Mouse (Mus musculus): Measurements from ENCODE around the gene Akap4. TPM values are rescaled to one million over a fixed set of nuclear protein-coding genes. Genes with fewer than 3 reads are reported as not detected.

Gene Akap4
- not detected in 2 replicates for polyA plus RNA-seq (2016; fragmentation: Nextera tagmentation; extraction: Ambion mirVana)

- no peak within 1 kb of the TSS for H3K9ac ChIP-seq
- no peaks in the 10 kb centered on the region for H3K4me1 ChIP-seq
- WGBS: 94% methylated on average over 1 of the region's 1 CpGs
- no peak for ATAC-seq (ENCODE audit: insufficient number of reproducible peaks, insufficient read depth, low FRiP score, low TSS enrichment)
- H3K27ac ChIP-seq: no peak within 1 kb of the TSS
- no peaks in the 10 kb centered on the region for H3K9me3 ChIP-seq
- no peak within 1 kb of the TSS for H3K4me3 ChIP-seq
- no peaks in the 10 kb centered on the region for H3K36me3 ChIP-seq
- no peak within 1 kb of the TSS for H3K4me2 ChIP-seq (replicated peaks)
- H3K27me3 ChIP-seq: no peaks in the 10 kb centered on the region
Measured at GRCm38 (mm10) chrX:7067219-7067618, at the start of gene Akap4. Akap4 (plus strand) TSS chrX:7067519.

GRCm38 (mm10) chrX:7041519-7041918 is 25.8 kb upstream of the Akap4 start, which contains the start of gene Ccnb3:
Ccnb3 (minus strand) TSS chrX:7041619.
- Histone ChIP-seq H3K27me3 (no peaks in the 10 kb centered on the region), H3K4me1 (no peaks in the 10 kb centered on the region), H3K36me3 (no peaks in the 10 kb centered on the region), H3K27ac (no peak within 1 kb of the TSS), H3K4me2 (replicated peaks) (no peak within 1 kb of the TSS), H3K9me3 (no peaks in the 10 kb centered on the region), H3K4me3 (no peak within 1 kb of the TSS), H3K9ac (no peak within 1 kb of the TSS)
- ATAC-seq (ENCODE audit: insufficient number of reproducible peaks, insufficient read depth, low FRiP score, low TSS enrichment): no peak
- WGBS: 94% methylated on average over 19 of the region's 19 CpGs

- H3K4me3 ChIP-seq: no peak overlapping the region
- ATAC-seq (ENCODE audit: insufficient number of reproducible peaks, insufficient read depth, low FRiP score, low TSS enrichment): no peak
Measured at GRCm38 (mm10) chrX:7057056-7057455, 10.3 kb upstream of the Akap4 start.

GRCm38 (mm10) chrX:7057634-7058033 is 9.7 kb upstream of the Akap4 start:
- H3K36me3 ChIP-seq: no peaks in the 10 kb centered on the region
- H3K4me1 ChIP-seq: no peaks in the 10 kb centered on the region
- H3K9me3 ChIP-seq: no peaks in the 10 kb centered on the region
- no peak overlapping the region for H3K4me2 ChIP-seq (replicated peaks)
- H3K9ac ChIP-seq: no peak overlapping the region
- ATAC-seq (ENCODE audit: insufficient number of reproducible peaks, insufficient read depth, low FRiP score, low TSS enrichment): no peak
- no peak overlapping the region for H3K27ac ChIP-seq
- no peaks in the 10 kb centered on the region for H3K27me3 ChIP-seq
- 78% methylated on average over 2 of the region's 2 CpGs for WGBS
- H3K4me3 ChIP-seq: no peak overlapping the region

More at GRCm38 (mm10) chrX:7057056-7057455, 10.3 kb upstream of the Akap4 start:
- H3K27me3 ChIP-seq: no peaks in the 10 kb centered on the region
- H3K9ac ChIP-seq: no peak overlapping the region
- H3K4me2 ChIP-seq (replicated peaks): no peak overlapping the region
- H3K9me3 ChIP-seq: no peaks in the 10 kb centered on the region
- H3K4me1 ChIP-seq: no peaks in the 10 kb centered on the region
- H3K27ac ChIP-seq: no peak overlapping the region
- H3K36me3 ChIP-seq: no peaks in the 10 kb centered on the region

GRCm38 (mm10) chrX:7064109-7064508 is 3.2 kb upstream of the Akap4 start:
- no peak for ATAC-seq (ENCODE audit: insufficient number of reproducible peaks, insufficient read depth, low FRiP score, low TSS enrichment)
- no peaks in the 10 kb centered on the region for H3K9me3 ChIP-seq
- no peaks in the 10 kb centered on the region for H3K27me3 ChIP-seq
- no peaks in the 10 kb centered on the region for H3K4me1 ChIP-seq
- H3K4me2 ChIP-seq (replicated peaks): no peak overlapping the region
- H3K4me3 ChIP-seq: no peak overlapping the region
- H3K36me3 ChIP-seq: no peaks in the 10 kb centered on the region
- H3K9ac ChIP-seq: no peak overlapping the region
- no peak overlapping the region for H3K27ac ChIP-seq

GRCm38 (mm10) chrX:7068002-7068401 is 683 bp downstream of the Akap4 start:
- no peak overlapping the region for H3K9ac ChIP-seq
- H3K36me3 ChIP-seq: no peaks in the 10 kb centered on the region
- H3K4me2 ChIP-seq (replicated peaks): no peak overlapping the region
- H3K4me1 ChIP-seq: no peaks in the 10 kb centered on the region
- 83% methylated on average over 2 of the region's 2 CpGs for WGBS
- H3K4me3 ChIP-seq: no peak overlapping the region
- H3K9me3 ChIP-seq: no peaks in the 10 kb centered on the region
- no peak for ATAC-seq (ENCODE audit: insufficient number of reproducible peaks, insufficient read depth, low FRiP score, low TSS enrichment)
- H3K27ac ChIP-seq: no peak overlapping the region
- H3K27me3 ChIP-seq: no peaks in the 10 kb centered on the region

GRCm38 (mm10) chrX:7079820-7080429 is 12.6 kb downstream of the Akap4 start:
- Histone ChIP-seq H3K27ac (no peak overlapping the region), H3K4me1 (no peaks in the 10 kb centered on the region), H3K4me3 (no peak overlapping the region), H3K9me3 (no peaks in the 10 kb centered on the region), H3K9ac (no peak overlapping the region), H3K27me3 (no peaks in the 10 kb centered on the region), H3K36me3 (no peaks in the 10 kb centered on the region), H3K4me2 (replicated peaks) (no peak overlapping the region)
- 48% methylated on average over 6 of the region's 6 CpGs for WGBS
- 0 out of 2 replicates have a peak, but pooled peaks have one; percentile 41 for ATAC-seq (ENCODE audit: insufficient number of reproducible peaks, insufficient read depth, low FRiP score, low TSS enrichment)

- no peaks in the 10 kb centered on the region for H3K9me3 ChIP-seq
- no peaks in the 10 kb centered on the region for H3K4me1 ChIP-seq
- H3K9ac ChIP-seq: no peak overlapping the region
- no peak for ATAC-seq (ENCODE audit: insufficient number of reproducible peaks, insufficient read depth, low FRiP score, low TSS enrichment)
- H3K4me3 ChIP-seq: no peak overlapping the region
- 85% methylated on average over 1 of the region's 1 CpGs for WGBS
- no peaks in the 10 kb centered on the region for H3K36me3 ChIP-seq
- no peaks in the 10 kb centered on the region for H3K27me3 ChIP-seq
- H3K27ac ChIP-seq: no peak overlapping the region
- H3K4me2 ChIP-seq (replicated peaks): no peak overlapping the region
Measured at GRCm38 (mm10) chrX:7085878-7086277, 18.6 kb downstream of the Akap4 start.

- no peaks in the 10 kb centered on the region for H3K9me3 ChIP-seq
- H3K9ac ChIP-seq: no peak overlapping the region
- H3K4me3 ChIP-seq: no peak overlapping the region
- H3K4me1 ChIP-seq: no peaks in the 10 kb centered on the region
- no peaks in the 10 kb centered on the region for H3K27me3 ChIP-seq
- H3K36me3 ChIP-seq: no peaks in the 10 kb centered on the region
- no peak overlapping the region for H3K27ac ChIP-seq
- no peak for ATAC-seq (ENCODE audit: insufficient number of reproducible peaks, insufficient read depth, low FRiP score, low TSS enrichment)
- H3K4me2 ChIP-seq (replicated peaks): no peak overlapping the region
Measured at GRCm38 (mm10) chrX:7090323-7090722, 23.0 kb downstream of the Akap4 start.

GRCm38 (mm10) chrX:7102280-7102679 is 35.0 kb downstream of the Akap4 start:
- H3K27ac ChIP-seq: no peak overlapping the region

GRCm38 (mm10) chrX:7114885-7115284 is 47.6 kb downstream of the Akap4 start:
- Histone ChIP-seq H3K9ac (no peak overlapping the region), H3K36me3 (no peaks in the 10 kb centered on the region), H3K4me2 (replicated peaks) (no peak overlapping the region), H3K27ac (no peak overlapping the region), H3K4me1 (no peaks in the 10 kb centered on the region), H3K9me3 (no peaks in the 10 kb centered on the region), H3K4me3 (no peak overlapping the region), H3K27me3 (no peaks in the 10 kb centered on the region)
- no peak for ATAC-seq (ENCODE audit: insufficient number of reproducible peaks, insufficient read depth, low FRiP score, low TSS enrichment)
- WGBS: 85% methylated on average over 3 of the region's 3 CpGs

More at GRCm38 (mm10) chrX:7102280-7102679, 35.0 kb downstream of the Akap4 start:
- Histone ChIP-seq H3K27me3 (no peaks in the 10 kb centered on the region), H3K4me2 (replicated peaks) (no peak overlapping the region), H3K4me3 (no peak overlapping the region), H3K36me3 (no peaks in the 10 kb centered on the region), H3K9ac (no peak overlapping the region), H3K9me3 (no peaks in the 10 kb centered on the region), H3K4me1 (no peaks in the 10 kb centered on the region)
- ATAC-seq (ENCODE audit: insufficient number of reproducible peaks, insufficient read depth, low FRiP score, low TSS enrichment): no peak

GRCm38 (mm10) chrX:7121618-7122280 is 54.4 kb downstream of the Akap4 start:
- Histone ChIP-seq H3K4me2 (replicated peaks) (no peak overlapping the region), H3K36me3 (no peaks in the 10 kb centered on the region), H3K4me3 (no peak overlapping the region), H3K4me1 (no peaks in the 10 kb centered on the region), H3K27me3 (no peaks in the 10 kb centered on the region), H3K9me3 (no peaks in the 10 kb centered on the region), H3K27ac (no peak overlapping the region), H3K9ac (no peak overlapping the region)
- WGBS: 68% methylated on average over 4 of the region's 4 CpGs
- no peak for ATAC-seq (ENCODE audit: insufficient number of reproducible peaks, insufficient read depth, low FRiP score, low TSS enrichment)
